Mouse (Mus musculus) cerebellum, adult 11-12 months (tissue): ENCODE measurements around the gene Igfbp3.
A peak's percentile ranks its signal among the peaks of the same experiment; 100 is the strongest.

Experiments used
- DNase-seq: peaks from one replicate; pipeline ENCODE4 v3.0.0; 2022

Igfbp3 gene

GRCm38 (mm10) chr11:7160637-7161101 lies 53.1 kb downstream of the Igfbp3 start:
- no peak for DNase-seq

GRCm38 (mm10) chr11:7160146-7160545 lies 53.6 kb downstream of the Igfbp3 start:
- peak; percentile 74 for DNase-seq

GRCm38 (mm10) chr11:7158196-7158595 lies 55.5 kb downstream of the Igfbp3 start:
- DNase-seq = no peak

DNA sequence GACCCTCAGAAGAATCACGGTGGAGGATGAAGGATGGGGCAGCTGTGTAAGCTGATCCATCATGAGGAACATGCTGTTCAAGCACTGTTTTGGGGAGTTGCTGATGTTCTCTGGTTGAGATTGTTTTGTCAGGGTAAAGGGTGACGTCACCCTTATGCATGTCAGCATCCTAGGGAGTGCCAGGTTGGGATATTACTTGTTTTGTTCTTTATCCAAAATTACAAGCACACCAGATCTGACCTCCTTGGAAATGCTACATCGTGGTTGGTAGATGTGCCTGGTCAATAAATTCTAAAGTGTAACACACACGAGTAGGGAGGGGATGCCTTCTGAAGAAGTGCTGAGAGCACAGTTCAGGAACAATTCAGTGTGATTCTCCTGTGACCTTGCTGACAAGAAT lies 57.3 kb downstream of the Igfbp3 start:
- DNase-seq = no peak
